Mouse (Mus musculus) subcutaneous adipose tissue, adult 2 months (tissue): ENCODE measurements around the gene 4921509C19Rik. TPM values are rescaled to one million over a fixed set of nuclear protein-coding genes. Genes with fewer than 3 reads are reported as not detected.

ENCODE experiments used
- polyA plus RNA-seq: library from polyadenylated mRNA; depleted of rRNA; stranded (reverse); fragments of >200 nt; gene quantifications from 2 replicates; pipeline ENCODE4 v1.2.3, GENCODE M21; 2012; ENCODE audit warnings: low replicate concordance; rRNA removed

Gene 4921509C19Rik
- polyA plus RNA-seq, result not detected in 2 replicates

GRCm38 (mm10) chr2:151476053-151476452, at the start of gene 4921509C19Rik:
Gene 4921509C19Rik, minus strand, starts transcription at chr2:151476153.

GRCm38 (mm10) chr2:151494035-151494803, 18.3 kb upstream of the 4921509C19Rik start, which contains the start of gene Nsfl1c:
Gene Nsfl1c, plus strand, starts transcription at chr2:151494182.

Other genes with a start within 250 kb of the 4921509C19Rik start
- 67.1 and 81.2 TPM in 2 replicates for gene Nsfl1c, start 18.0 kb upstream of the 4921509C19Rik start, polyA plus RNA-seq
- gene Fkbp1a, start 66.3 kb upstream of the 4921509C19Rik start, polyA plus RNA-seq, result 175 and 205 TPM in 2 replicates
- gene Sdcbp2, start 96.5 kb upstream of the 4921509C19Rik start, polyA plus RNA-seq, result 5.6 and 5.8 TPM in 2 replicates
- 0.32 and 6.4 TPM in 2 replicates for gene Snph, start 156.4 kb upstream of the 4921509C19Rik start, polyA plus RNA-seq
- gene Rad21l, start 192.4 kb upstream of the 4921509C19Rik start, polyA plus RNA-seq, result not detected in 2 replicates
- 0.44 TPM in 1 of 2 replicates, not detected in the other for gene Tmem74b, start 225.9 kb upstream of the 4921509C19Rik start, polyA plus RNA-seq